Mouse (Mus musculus) right cerebral cortex, postnatal 14 days (tissue): ENCODE results near the gene Cfap161.

Source experiments
- DNase-seq: peaks from one replicate; pipeline ENCODE4 v3.0.0; 2022

The Cfap161 gene

GRCm38 (mm10) chr7:83801483-83801875 lies 6.8 kb upstream of the Cfap161 start:
- no peak for DNase-seq

GRCm38 (mm10) chr7:83800561-83801482 lies 6.1 kb upstream of the Cfap161 start:
- no peak for DNase-seq

DNA sequence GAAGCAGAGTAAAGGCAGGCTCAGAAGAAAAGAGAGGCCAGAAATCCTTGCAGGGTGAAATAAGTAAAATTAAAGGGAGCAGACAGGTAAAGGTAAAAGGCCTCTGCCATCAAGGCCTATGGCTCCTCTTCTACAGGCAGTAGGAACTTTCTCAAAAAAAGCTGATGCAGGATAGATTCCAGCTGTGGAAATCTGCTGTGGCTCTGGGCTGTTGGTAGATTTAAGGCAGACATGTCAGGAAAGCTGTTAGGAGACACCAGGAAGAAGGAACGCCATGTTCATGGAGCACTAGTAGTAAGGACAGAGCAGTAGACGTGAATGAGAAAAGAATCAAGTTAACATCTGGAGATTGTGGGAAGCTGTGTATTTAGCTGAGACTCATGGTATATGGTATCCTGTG lies 5.4 kb upstream of the Cfap161 start:
- no peak for DNase-seq

- DNase-seq = no peak
Measured at GRCm38 (mm10) chr7:83798004-83798403, 3.3 kb upstream of the Cfap161 start.

DNA sequence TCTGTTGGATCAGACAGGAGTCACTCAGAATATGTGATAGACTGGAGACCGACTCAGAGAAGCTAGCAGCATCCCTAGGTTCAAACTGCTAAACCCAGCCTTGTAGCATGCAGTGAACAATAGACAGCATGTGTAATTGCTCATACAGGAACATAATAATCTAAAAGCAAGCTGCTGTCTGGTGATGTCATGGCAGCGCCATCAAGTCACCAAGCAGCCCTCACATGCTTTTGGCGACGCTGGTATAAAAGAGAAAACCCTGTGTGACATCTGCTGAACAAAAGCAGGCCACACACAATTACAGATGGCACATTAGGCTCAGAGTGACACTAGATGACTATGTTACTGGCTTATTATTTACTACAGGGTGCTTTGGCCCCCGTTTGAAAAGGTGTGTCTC lies 1.5 kb upstream of the Cfap161 start:
- no peak for DNase-seq

- no peak for DNase-seq
Measured at GRCm38 (mm10) chr7:83794006-83794683, 535 bp downstream of the Cfap161 start.

GRCm38 (mm10) chr7:83780881-83781280 lies 13.8 kb downstream of the Cfap161 start:
- no peak for DNase-seq

- no peak for DNase-seq
Measured at GRCm38 (mm10) chr7:83780026-83780425, 14.7 kb downstream of the Cfap161 start.

DNA sequence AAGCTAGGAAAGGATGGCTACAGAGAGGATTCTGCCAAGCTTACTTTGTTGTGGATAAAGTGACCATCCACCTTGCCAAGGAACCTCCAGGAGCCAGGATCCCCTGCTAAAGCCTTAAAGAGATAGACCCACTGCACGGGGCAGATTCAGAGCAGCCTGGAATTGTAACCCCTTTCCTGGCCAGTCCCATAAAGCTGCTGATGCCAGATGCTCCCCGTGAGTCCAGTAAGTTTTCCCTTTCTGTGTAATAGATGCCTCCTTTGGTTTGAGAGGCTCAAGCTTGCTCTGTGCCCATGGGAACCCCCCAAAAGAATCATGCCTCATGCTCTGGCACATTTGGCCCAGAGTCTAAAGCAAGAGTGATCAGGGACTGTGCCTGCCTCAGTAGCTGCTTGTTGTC lies 15.7 kb downstream of the Cfap161 start:
- DNase-seq = no peak

- no peak for DNase-seq
Measured at GRCm38 (mm10) chr7:83778516-83778915, 16.2 kb downstream of the Cfap161 start.

DNA sequence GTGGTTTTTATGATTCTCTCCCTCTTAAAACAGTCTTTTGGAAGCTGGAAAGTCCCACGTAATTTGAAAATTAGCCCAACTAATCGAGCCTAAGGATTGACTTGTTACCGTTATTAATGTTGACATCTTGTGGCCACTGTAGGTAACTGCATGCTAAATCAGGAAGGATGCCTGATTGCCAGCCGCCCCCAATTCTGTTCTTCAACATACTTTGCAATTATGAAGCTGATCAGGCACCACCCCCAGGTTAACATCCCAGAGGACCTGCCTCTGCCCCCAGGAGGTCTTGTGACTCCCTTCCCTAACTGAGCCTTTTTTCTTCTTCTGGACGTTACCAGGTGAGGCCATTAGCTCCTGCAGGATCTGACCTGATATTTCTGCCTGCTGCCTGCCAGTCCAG lies 20.0 kb downstream of the Cfap161 start:
- no peak for DNase-seq

DNA sequence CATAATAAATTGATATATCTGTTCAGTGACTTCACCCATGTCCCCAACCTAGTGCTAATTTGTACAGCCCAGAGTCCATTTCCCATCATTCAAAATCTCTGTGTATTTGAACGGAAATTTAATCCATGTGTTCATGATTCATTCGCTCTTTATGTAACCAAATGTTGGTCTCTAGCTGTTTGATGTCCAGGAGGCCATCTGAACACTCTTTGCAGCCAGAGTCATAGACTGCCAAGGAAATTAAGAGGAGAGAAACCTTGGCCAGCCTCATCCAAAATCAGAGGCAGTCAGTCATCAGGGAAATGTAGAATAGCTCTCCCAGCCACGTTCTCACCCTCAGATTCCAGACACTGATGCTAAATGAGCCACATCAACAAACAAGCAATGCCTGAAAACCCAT lies 31.0 kb downstream of the Cfap161 start:
- no peak for DNase-seq

DNA sequence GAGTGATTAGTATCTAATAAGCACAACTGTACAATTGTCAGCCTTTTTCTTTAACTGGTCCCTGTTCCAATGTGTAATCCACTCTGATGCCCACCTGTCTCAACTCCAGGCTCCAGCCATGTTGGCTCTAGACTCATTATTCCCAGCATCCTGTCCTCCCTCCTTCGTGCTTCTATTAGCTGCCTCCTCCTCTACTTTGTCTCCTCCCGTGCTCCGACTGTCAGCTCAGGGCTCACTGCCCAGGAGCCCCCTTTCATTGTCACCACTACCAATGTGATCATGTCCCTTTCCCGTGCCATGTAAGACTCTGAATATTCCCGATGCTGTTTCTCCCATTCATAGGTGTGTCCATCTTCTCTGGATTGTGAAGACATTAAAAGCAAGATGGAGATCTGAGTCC lies 32.3 kb downstream of the Cfap161 start:
- no peak for DNase-seq

- DNase-seq = no peak
Measured at GRCm38 (mm10) chr7:83751055-83751454, 43.6 kb downstream of the Cfap161 start.

DNA sequence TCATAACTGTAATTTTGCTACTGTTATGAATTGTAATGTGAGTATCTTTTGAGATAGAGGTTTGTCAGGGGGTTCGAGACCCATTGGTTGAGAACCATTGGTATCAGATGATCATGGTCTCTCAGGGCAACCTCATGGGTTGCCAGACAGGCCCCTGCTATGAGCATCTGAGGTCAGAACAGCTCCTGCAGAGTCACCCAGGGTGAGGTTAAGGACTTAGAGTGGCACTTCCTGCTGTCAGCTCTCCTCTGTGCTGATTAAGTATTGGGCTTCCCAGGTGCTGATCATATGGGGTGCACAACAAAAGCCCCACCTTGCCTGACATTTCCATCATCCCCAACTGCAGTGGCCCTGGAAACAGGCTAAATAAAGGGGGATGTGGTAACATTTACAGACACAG lies 46.3 kb downstream of the Cfap161 start:
- DNase-seq = no peak

- DNase-seq = no peak
Measured at GRCm38 (mm10) chr7:83746107-83746687, 48.5 kb downstream of the Cfap161 start.

DNA sequence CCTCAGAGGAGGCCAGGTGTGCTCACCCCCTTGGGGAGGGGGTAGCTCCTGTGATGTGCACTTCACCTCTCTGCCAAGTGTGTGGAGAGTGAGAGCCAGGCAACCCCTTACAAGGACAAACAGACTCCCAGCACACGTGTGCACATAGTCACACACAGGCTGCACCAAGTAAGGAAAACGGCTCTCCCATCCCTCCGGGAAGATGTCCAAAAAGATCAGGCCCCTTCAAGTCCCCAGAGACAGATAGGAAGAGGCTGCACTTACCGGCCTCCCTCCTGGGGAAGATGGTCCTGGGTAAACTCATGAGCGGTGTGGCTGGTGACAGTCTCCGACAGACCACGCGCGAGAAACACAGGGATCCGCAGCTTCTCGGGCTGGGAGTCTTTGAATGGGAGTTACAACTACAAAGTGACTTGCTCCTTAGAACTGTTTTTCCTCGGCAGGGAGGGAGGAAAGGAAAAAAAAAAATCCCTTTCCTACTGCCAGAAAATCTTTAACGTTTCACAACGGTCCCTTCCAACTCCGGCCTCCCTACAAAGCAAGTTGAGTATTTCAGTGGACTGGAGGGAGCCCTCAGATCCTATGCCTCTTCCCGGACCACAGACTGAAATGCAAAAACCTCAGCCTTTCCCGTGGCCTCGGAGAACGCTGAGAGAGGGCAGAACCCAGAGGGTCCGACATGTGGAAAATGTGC lies 49.1 kb downstream of the Cfap161 start, which contains the start of gene Il16:
Gene Il16 (minus strand): TSS at position 314 of the 694 bp plus-strand sequence.
- no peak for DNase-seq

DNA sequence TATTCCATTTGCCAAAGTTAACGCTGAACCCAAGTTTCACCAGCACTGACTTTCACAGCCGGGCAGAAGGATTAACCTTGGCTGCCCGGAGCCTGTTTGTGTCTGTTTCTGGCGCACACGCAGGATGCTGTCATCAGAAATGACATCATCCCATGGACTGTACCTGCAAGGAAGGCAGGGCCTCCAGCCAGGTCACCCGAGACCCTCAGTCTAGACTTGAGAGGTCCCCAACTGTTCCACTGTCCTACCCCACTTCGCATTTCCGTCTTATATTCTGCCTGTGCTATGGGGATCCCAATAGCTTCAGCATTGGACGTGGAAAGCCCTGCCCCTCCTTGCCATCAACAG lies 49.6 kb downstream of the Cfap161 start:
- no peak for DNase-seq

DNA sequence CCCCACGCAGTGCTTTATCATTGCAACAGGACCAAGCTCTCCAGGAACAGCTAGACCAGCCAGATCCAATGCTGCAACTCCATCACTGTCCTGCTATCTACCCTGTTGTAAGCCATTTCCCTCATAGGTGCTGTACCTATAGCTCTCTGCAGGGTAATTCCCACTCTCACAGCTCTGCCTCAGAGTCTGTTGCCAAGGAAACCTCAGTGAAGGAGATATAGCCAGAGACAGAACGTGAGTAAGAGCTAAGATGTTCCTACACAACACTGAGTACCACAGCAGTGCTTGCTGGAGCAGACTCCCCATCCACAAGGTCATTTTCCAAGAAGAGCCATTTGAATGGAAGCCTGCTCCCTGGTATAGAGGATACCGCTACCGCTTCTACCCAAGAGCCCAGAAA lies 50.4 kb downstream of the Cfap161 start:
- DNase-seq = no peak

DNA sequence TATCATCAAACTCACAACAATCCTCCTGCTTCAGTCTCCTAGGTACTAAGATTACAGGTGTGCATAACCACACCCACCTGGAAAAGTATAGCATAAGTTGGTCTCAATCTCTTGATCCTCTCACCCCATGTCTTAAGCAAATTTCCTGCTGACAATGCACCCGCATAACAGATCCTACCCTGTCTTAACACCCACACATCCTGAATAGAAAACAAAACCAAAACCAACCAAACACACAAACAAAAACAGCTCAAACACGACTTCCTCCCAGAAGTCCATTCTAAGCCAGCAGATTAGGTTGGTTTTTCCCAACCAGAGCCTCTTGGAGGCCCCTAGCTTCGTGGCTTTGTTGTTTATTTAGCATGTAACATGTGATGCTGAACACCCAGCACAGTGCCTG lies 52.0 kb downstream of the Cfap161 start:
- DNase-seq = no peak

GRCm38 (mm10) chr7:83742026-83742425 lies 52.7 kb downstream of the Cfap161 start:
- no peak for DNase-seq

GRCm38 (mm10) chr7:83739680-83740310 lies 54.9 kb downstream of the Cfap161 start:
- no peak for DNase-seq
